Mouse (Mus musculus): ENCODE results near the gene Camk2d. TPM values are rescaled to one million over a fixed set of nuclear protein-coding genes. Genes with fewer than 3 reads are reported as not detected.

Camk2d gene
- polyA plus RNA-seq, 1 experiment = 88.5 TPM

- no peak for DNase-seq (ENCODE audit: low read depth)
Observed at GRCm38 (mm10) chr3:126650747-126651146, 54.6 kb downstream of the Camk2d start.

GRCm38 (mm10) chr3:126652361-126652760 lies 56.3 kb downstream of the Camk2d start:
- DNase-seq (ENCODE audit: low read depth) = no peak

GRCm38 (mm10) chr3:126653118-126653517 lies 57.0 kb downstream of the Camk2d start:
- DNase-seq (ENCODE audit: low read depth) = no peak

GRCm38 (mm10) chr3:126656173-126656572 lies 60.1 kb downstream of the Camk2d start:
- DNase-seq (ENCODE audit: low read depth) = no peak

GRCm38 (mm10) chr3:126657895-126658294 lies 61.8 kb downstream of the Camk2d start:
- no peak for DNase-seq (ENCODE audit: low read depth)

- no peak for DNase-seq (ENCODE audit: low read depth)
Observed at GRCm38 (mm10) chr3:126658791-126659190, 62.7 kb downstream of the Camk2d start.

- no peak for DNase-seq (ENCODE audit: low read depth)
Observed at GRCm38 (mm10) chr3:126659235-126659634, 63.1 kb downstream of the Camk2d start.

GRCm38 (mm10) chr3:126659832-126660564 lies 63.9 kb downstream of the Camk2d start:
- no peak for DNase-seq (ENCODE audit: low read depth)

GRCm38 (mm10) chr3:126660575-126660974 lies 64.5 kb downstream of the Camk2d start:
- DNase-seq (ENCODE audit: low read depth) = no peak

- DNase-seq (ENCODE audit: low read depth) = no peak
Observed at GRCm38 (mm10) chr3:126660986-126661385, 64.9 kb downstream of the Camk2d start.

- no peak for DNase-seq (ENCODE audit: low read depth)
Observed at GRCm38 (mm10) chr3:126661920-126662319, 65.8 kb downstream of the Camk2d start.

GRCm38 (mm10) chr3:126663436-126663835 lies 67.3 kb downstream of the Camk2d start:
- no peak for DNase-seq (ENCODE audit: low read depth)

- no peak for DNase-seq (ENCODE audit: low read depth)
Observed at GRCm38 (mm10) chr3:126665866-126666265, 69.8 kb downstream of the Camk2d start.

- DNase-seq (ENCODE audit: low read depth) = no peak
Observed at GRCm38 (mm10) chr3:126667019-126667418, 70.9 kb downstream of the Camk2d start.

- DNase-seq (ENCODE audit: low read depth) = no peak
Observed at GRCm38 (mm10) chr3:126667451-126667850, 71.3 kb downstream of the Camk2d start.

- DNase-seq (ENCODE audit: low read depth) = no peak
Observed at GRCm38 (mm10) chr3:126668123-126668522, 72.0 kb downstream of the Camk2d start.

GRCm38 (mm10) chr3:126668692-126669091 lies 72.6 kb downstream of the Camk2d start:
- no peak for DNase-seq (ENCODE audit: low read depth)

- DNase-seq (ENCODE audit: low read depth) = no peak
Observed at GRCm38 (mm10) chr3:126670413-126670812, 74.3 kb downstream of the Camk2d start.

- no peak for DNase-seq (ENCODE audit: low read depth)
Observed at GRCm38 (mm10) chr3:126671292-126671691, 75.2 kb downstream of the Camk2d start.

- no peak for DNase-seq (ENCODE audit: low read depth)
Observed at GRCm38 (mm10) chr3:126681051-126681450, 84.9 kb downstream of the Camk2d start.

- no peak for DNase-seq (ENCODE audit: low read depth)
Observed at GRCm38 (mm10) chr3:126681996-126682395, 85.9 kb downstream of the Camk2d start.

- DNase-seq (ENCODE audit: low read depth) = no peak
Observed at GRCm38 (mm10) chr3:126685363-126685762, 89.3 kb downstream of the Camk2d start.

GRCm38 (mm10) chr3:126687150-126687549 lies 91.0 kb downstream of the Camk2d start:
- no peak for DNase-seq (ENCODE audit: low read depth)

- DNase-seq (ENCODE audit: low read depth) = no peak
Observed at GRCm38 (mm10) chr3:126688516-126688915, 92.4 kb downstream of the Camk2d start.

Measured in gonadal fat pad, adult 2 months (tissue).